8 mouse cellular contexts compared by ENCODE assay signal in the genomic region with DNA sequence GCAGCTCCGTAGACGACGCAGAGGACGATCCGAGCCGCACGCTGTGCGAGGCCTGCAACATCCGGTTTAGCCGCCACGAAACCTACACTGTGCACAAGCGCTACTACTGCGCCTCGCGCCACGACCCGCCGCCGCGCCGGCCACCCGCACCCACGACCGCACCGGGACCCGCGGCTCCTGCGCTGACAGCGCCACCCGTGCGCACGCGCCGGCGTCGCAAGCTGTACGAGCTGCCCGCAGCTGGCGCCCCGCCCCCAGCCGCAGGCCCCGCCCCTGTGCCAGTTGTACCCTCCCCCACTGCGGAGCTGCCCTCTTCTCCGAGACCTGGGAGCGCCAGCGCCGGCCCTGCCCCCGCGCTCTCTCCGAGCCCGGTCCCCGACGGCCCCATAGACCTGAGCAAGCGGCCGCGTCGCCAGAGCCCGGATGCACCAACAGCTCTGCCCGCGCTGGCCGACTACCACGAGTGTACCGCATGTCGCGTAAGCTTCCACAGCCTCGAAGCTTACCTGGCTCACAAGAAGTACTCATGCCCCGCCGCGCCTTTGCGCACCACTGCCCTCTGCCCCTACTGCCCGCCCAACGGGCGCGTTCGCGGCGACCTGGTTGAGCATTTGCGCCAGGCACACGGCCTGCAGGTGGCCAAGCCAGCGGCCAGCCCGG. TPM values are rescaled to one million over a fixed set of nuclear protein-coding genes. Genes with fewer than 3 reads are reported as not detected.
DNase-seq lines count a peak whose midpoint lies in the region; ATAC-seq and TF ChIP-seq lines count a peak whose summit lies in the region.
"Had no signal": no experiment of that assay in that cellular context is flagged by ENCODE, and none has a peak within 500 bp of the region (broad histone marks: within the 10 kb centered on the region; RNA-seq: fewer than 3 reads in every experiment).

No protein-coding gene starts in this region.

- peaks cover 8% of the 10 kb centered on the region; the same call in 1 of the 2 replicates for H3K4me1 ChIP-seq in hindbrain, postnatal 0 days (ENCODE audit: insufficient read depth, low read length)
- H3K4me1 ChIP-seq in liver, embryonic 13.5 days (replicated peaks): peaks cover 75% of the 10 kb centered on the region
- peaks cover 17% of the 10 kb centered on the region for H3K4me1 ChIP-seq in olfactory bulb, adult 2 months (ENCODE audit: control insufficient read depth, insufficient read depth, low read length)

- peak; percentile 59 for ATAC-seq in hindbrain, postnatal 0 days
- ATAC-seq in liver, embryonic 13.5 days (ENCODE audit: low read depth): no peak

- peak; percentile 45 to 56 for DNase-seq in lung, adult 18-20 months
- no peak for DNase-seq in lung, postnatal 25 days (ENCODE audit: low spot score)
- DNase-seq in embryo, embryonic 11.5 days (ENCODE audit: low read depth, low spot score): peak; percentile 55
- peak; percentile 80 for DNase-seq in hindbrain, postnatal 0 days (ENCODE audit: low spot score)
- DNase-seq in liver, embryonic 13.5 days: no peak
- no peak for DNase-seq in urinary bladder, postnatal 25 days (ENCODE audit: low spot score)

- H3K4me2 ChIP-seq in hindbrain, postnatal 0 days (ENCODE audit: low read depth, low read length): peak overlapping the region; percentile 69
- peak overlapping the region; percentile 33 for H3K4me2 ChIP-seq in liver, embryonic 13.5 days

- H3K9me3 ChIP-seq in hindbrain, postnatal 0 days (ENCODE audit: low read length): no peaks in the 10 kb centered on the region
- peaks cover 30% of the 10 kb centered on the region for H3K9me3 ChIP-seq in liver, embryonic 13.5 days (replicated peaks)

- H3K27me3 ChIP-seq in hindbrain, postnatal 0 days (ENCODE audit: insufficient read depth, low read length): 0 out of 2 replicates have a peak, but pooled peaks cover 10% of the 10 kb centered on the region
- no peaks in the 10 kb centered on the region for H3K27me3 ChIP-seq in liver, embryonic 13.5 days

- TF ChIP-seq CTCF in hindbrain, postnatal 0 days (IDR thresholded peaks at IDR 0.05; ENCODE audit: low read depth): no peak
- TF ChIP-seq CTCF in olfactory bulb, adult 2 months (IDR thresholded peaks at IDR 0.05; ENCODE audit: insufficient read depth, low read depth, low read length): no peak

- TF ChIP-seq POLR2A in olfactory bulb, adult 2 months (IDR thresholded peaks at IDR 0.05; ENCODE audit: insufficient read depth, low read depth, low read length): peak; percentile 49; the same call in 1 of the 2 replicates

- H3K27ac ChIP-seq in hindbrain, postnatal 0 days: peak overlapping the region; percentile 15; the same call in 1 of the 2 replicates
- no peak overlapping the region for H3K27ac ChIP-seq in liver, embryonic 13.5 days
- H3K27ac ChIP-seq in olfactory bulb, adult 2 months (ENCODE audit: insufficient read depth, low read depth, low read length): no peak overlapping the region
- H3K27ac ChIP-seq: liver, embryonic 14.5 days had no signal

- WGBS in hindbrain, postnatal 0 days: 10% methylated on average over 66 of the region's 81 CpGs
- WGBS in liver, embryonic 13.5 days (ENCODE audit: insufficient replicate concordance): 74% methylated on average over 81 of the region's 81 CpGs
- WGBS in olfactory bulb, adult 2 months: 16% methylated on average over 81 of the region's 81 CpGs

- H3K36me3 ChIP-seq in hindbrain, postnatal 0 days (ENCODE audit: insufficient read depth, low read length): 0 out of 2 replicates have a peak, but pooled peaks cover 4% of the 10 kb centered on the region
- H3K36me3 ChIP-seq in liver, embryonic 13.5 days: peaks cover 93% of the 10 kb centered on the region

- peak overlapping the region; percentile 53 for H3K9ac ChIP-seq in hindbrain, postnatal 0 days (replicated peaks; ENCODE audit: low read length)
- no peak overlapping the region for H3K9ac ChIP-seq in liver, embryonic 13.5 days
- H3K9ac ChIP-seq: liver, embryonic 14.5 days had no signal

- H3K4me3 ChIP-seq in hindbrain, postnatal 0 days (ENCODE audit: low read length): peak overlapping the region; percentile 41
- peak overlapping the region; percentile 14; the same call in 1 of the 2 replicates for H3K4me3 ChIP-seq in liver, embryonic 13.5 days (replicated peaks)
- H3K4me3 ChIP-seq in olfactory bulb, adult 2 months (ENCODE audit: insufficient read depth, low read depth, low read length): peak overlapping the region; percentile 55

RNA-seq across cellular contexts. Expression of gene Trhr2, which starts 24.2 kb away (rescaled TPM):
- 2.0 and 3.2 TPM in 2 replicates for total RNA-seq in hindbrain, postnatal 0 days (2014; rRNA removed)
- 0.45 and 0.57 TPM in 2 replicates for polyA plus RNA-seq in hindbrain, postnatal 0 days (2015; fragmentation: Nextera tagmentation; extraction: Ambion mirVana)
- polyA plus RNA-seq in liver, embryonic 13.5 days (2015; fragmentation: Nextera tagmentation; extraction: Ambion mirVana): not detected in 2 replicates
- polyA plus RNA-seq in olfactory bulb, adult 2 months (2012; ENCODE audit: insufficient read depth, insufficient read length, low replicate concordance, missing spikeins): not detected in 2 replicates
- polyA plus RNA-seq: liver, embryonic 14.5 days had no signal

RNA-seq across cellular contexts. Expression of gene Zc3h18, which starts 40.0 kb away (rescaled TPM):
- 24.4 and 25.6 TPM in 2 replicates for total RNA-seq in hindbrain, postnatal 0 days (2014; rRNA removed)
- polyA plus RNA-seq in hindbrain, postnatal 0 days (2015; fragmentation: Nextera tagmentation; extraction: Ambion mirVana): 25.2 and 25.3 TPM in 2 replicates
- 30.2 and 35.0 TPM in 2 replicates for polyA plus RNA-seq in liver, embryonic 13.5 days (2015; fragmentation: Nextera tagmentation; extraction: Ambion mirVana)
- not detected in 2 replicates for polyA plus RNA-seq in olfactory bulb, adult 2 months (2012; ENCODE audit: insufficient read depth, insufficient read length, low replicate concordance, missing spikeins)

RNA-seq across cellular contexts. Expression of gene Zfpm1, which starts 54.4 kb away (rescaled TPM):
- total RNA-seq in hindbrain, postnatal 0 days (2014; rRNA removed): 28.0 and 37.6 TPM in 2 replicates
- 1.5 and 2.0 TPM in 2 replicates for polyA plus RNA-seq in hindbrain, postnatal 0 days (2015; fragmentation: Nextera tagmentation; extraction: Ambion mirVana)
- 10.0 and 11.7 TPM in 2 replicates for polyA plus RNA-seq in liver, embryonic 13.5 days (2015; fragmentation: Nextera tagmentation; extraction: Ambion mirVana)
- polyA plus RNA-seq in olfactory bulb, adult 2 months (2012; ENCODE audit: insufficient read depth, insufficient read length, low replicate concordance, missing spikeins): not detected in 2 replicates

Comparison
In these comparisons a context has a peak if more than half of its experiments do, and no peak if none do; other contexts are left out.
1. DNase-seq: peak in lung, adult 18-20 months (2 of 2), embryo, embryonic 11.5 days (single experiment) and hindbrain, postnatal 0 days (single experiment); none in lung, postnatal 25 days (single experiment), liver, embryonic 13.5 days (single experiment) and urinary bladder, postnatal 25 days (single experiment).
2. Peak in every context shown above with its lines, with median percentiles within 50 percentile points of each other: H3K4me3 ChIP-seq.